Mouse (Mus musculus) liver, embryonic 14.5 days (tissue): ENCODE data around the gene Tlr9. TPM values are rescaled to one million over a fixed set of nuclear protein-coding genes. Genes with fewer than 3 reads are reported as not detected.

Experiments used
- ATAC-seq: fragments of 200-750 bp; cut with Nextera tagmentation; 2 replicates; pipeline ENCODE4 v1.8.0; 2017; ENCODE audit warnings: moderate number of reproducible peaks, mild to moderate bottlenecking, moderate library complexity; ENCODE audit not compliant: insufficient read depth
- DNase-seq, 3 experiments: peaks; one replicate each; pipeline ENCODE4 v3.0.0-alpha.2; 2012 to 2013; ENCODE audit warnings: low read depth in 3 of 3, low spot score in 3 of 3
- H3K27ac ChIP-seq: fragments of 300-500 bp; sonication (generic); 2 replicates; pipeline ENCODE4 v1.5.1; 2014; ENCODE audit warnings: moderate library complexity, mild to moderate bottlenecking, control low read depth, inconsistent platforms
- H3K27me3 ChIP-seq: fragments of 300-500 bp; sonication (generic); 2 replicates; pipeline ENCODE4 v1.6.1; 2014; ENCODE audit warnings: mild to moderate bottlenecking, low read length, moderate library complexity; ENCODE audit not compliant: control insufficient read depth, insufficient read depth
- H3K36me3 ChIP-seq: fragments of 300-500 bp; sonication (generic); replicated peaks from 2 replicates; pipeline ENCODE4 v1.6.1; 2014; ENCODE audit warnings: low read depth; ENCODE audit not compliant: control insufficient read depth, insufficient read depth
- H3K4me1 ChIP-seq, 2 experiments: fragments of 200-500 bp in 1 of 2; fragments of 300-500 bp in 1 of 2; sonication (generic) in 1 of 2; replicated peaks; 2 replicates each; pipeline ENCODE4 v1.6.1; 2012 to 2014; ENCODE audit warnings: antibody characterized with exemption in 1 of 2, inconsistent platforms in 1 of 2, low read length in 1 of 2; ENCODE audit not compliant: control insufficient read depth in 2 of 2, insufficient read depth in 2 of 2
- H3K4me2 ChIP-seq: fragments of 300-500 bp; sonication (generic); 2 replicates; pipeline ENCODE4 v1.6.1; 2014; ENCODE audit warnings: low read depth, mild to moderate bottlenecking, control low read depth, moderate library complexity
- H3K4me3 ChIP-seq, 2 experiments: fragments of 200-500 bp in 1 of 2; fragments of 300-500 bp in 1 of 2; sonication (generic) in 1 of 2; 2 replicates each; pipeline ENCODE4 v1.5.1; 2012 to 2014; ENCODE audit warnings: low read depth in 2 of 2, low read length in 2 of 2, mild to moderate bottlenecking in 2 of 2, control low read depth in 1 of 2, inconsistent platforms in 1 of 2, moderate library complexity in 1 of 2; ENCODE audit not compliant: insufficient read depth in 1 of 2
- H3K9ac ChIP-seq: fragments of 300-500 bp; sonication (generic); replicated peaks from 2 replicates; pipeline ENCODE4 v1.6.1; 2014; ENCODE audit warnings: mild to moderate bottlenecking, control low read depth, moderate library complexity
- H3K9me3 ChIP-seq: fragments of 300-500 bp; sonication (generic); 2 replicates; pipeline ENCODE4 v1.6.1; 2016; ENCODE audit warnings: low read length, mixed read lengths; ENCODE audit not compliant: control insufficient read depth
- CTCF ChIP-seq: IDR thresholded peaks from 2 replicates; pipeline ENCODE4 v1.5.1; 2016; ENCODE audit warnings: antibody characterized with exemption, low read depth, control low read depth
- EP300 ChIP-seq: IDR thresholded peaks from 2 replicates; pipeline ENCODE4 v1.6.1; 2016; ENCODE audit warnings: antibody characterized with exemption, low read depth
- WGBS: fragments of 180-500 bp; shearing (Covaris S2); extraction: QIAGEN DNeasy Blood & Tissue Kit; methylation state at CpG from one replicate; pipeline ENCODE4 v1.1.7; 2014; ENCODE audit not compliant: insufficient replicate concordance; 5-methylcytosine and 5-hydroxymethylcytosine counted together
- polyA plus RNA-seq, 2 experiments: library from polyadenylated mRNA; depleted of rRNA in 1 of 2; stranded (reverse) in 1 of 2; unstranded in 1 of 2; fragments of >200 nt; fragmentation: Nextera tagmentation in 1 of 2; extraction: Ambion mirVana in 1 of 2; gene quantifications; 2 replicates each; pipeline versions ENCODE4 v1.2.1 to v1.2.3; 2012 to 2014

Gene Tlr9
- polyA plus RNA-seq, 2 experiments = 0.06 to 0.29 TPM

DNA sequence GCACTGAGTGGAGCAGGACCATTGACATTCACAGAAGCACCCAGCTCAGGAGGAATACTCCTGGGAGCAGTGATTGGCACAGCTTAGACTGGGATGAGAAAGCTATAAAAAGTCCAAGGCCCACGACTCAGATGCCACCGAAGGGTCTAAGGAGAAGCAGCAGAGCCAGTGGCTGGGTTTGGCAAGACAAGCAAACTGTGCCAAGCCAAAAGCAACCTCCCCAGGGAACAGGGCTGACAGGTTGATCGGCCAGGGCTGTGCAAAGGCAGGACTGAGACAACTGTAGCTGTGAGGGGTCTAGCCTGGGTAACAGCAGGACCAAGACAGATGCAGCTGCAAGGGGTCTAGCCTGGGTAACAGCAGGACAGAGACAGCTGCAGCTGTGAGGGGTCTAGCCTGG is 10.6 kb downstream of the Tlr9 start:
- H3K36me3 ChIP-seq = peaks cover 2% of the 10 kb centered on the region
- no peak overlapping the region for H3K4me2 ChIP-seq
- no peak overlapping the region for H3K9ac ChIP-seq
- DNase-seq (no peak), ATAC-seq (no peak)
- no peaks in the 10 kb centered on the region for H3K9me3 ChIP-seq
- H3K4me3 ChIP-seq = no peak overlapping the region
- TF ChIP-seq CTCF = no peak
- no peak for TF ChIP-seq EP300
- no peaks in the 10 kb centered on the region for H3K27me3 ChIP-seq
- H3K27ac ChIP-seq = no peak overlapping the region
- 70% methylated on average over 3 of the region's 3 CpGs for WGBS
- H3K4me1 ChIP-seq = peaks cover 0 to 4% of the 10 kb centered on the region in 2 experiments; a peak in 1 of 4 replicates

DNA sequence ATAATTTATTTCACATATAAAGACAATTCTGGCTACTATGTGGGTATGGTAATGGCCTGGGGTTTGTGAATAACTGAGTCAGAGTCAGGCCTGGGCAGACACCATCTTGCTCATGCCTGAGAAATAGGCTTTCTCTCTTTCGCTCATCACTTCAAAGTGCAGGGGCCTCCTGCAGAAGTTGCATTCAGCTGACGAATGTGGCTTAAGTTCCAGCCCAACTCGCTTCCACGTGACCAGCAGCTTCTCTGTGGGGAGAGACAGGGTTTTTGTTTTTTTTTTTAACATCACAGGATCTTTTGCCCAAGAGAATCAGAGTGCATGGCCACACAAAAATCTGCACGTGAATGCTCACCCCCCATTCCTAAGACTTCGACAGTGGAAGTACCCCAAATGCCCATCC is 11.6 kb downstream of the Tlr9 start:
- peaks cover 2% of the 10 kb centered on the region for H3K36me3 ChIP-seq
- ATAC-seq (no peak), DNase-seq (no peak)
- no peak for TF ChIP-seq EP300
- no peak overlapping the region for H3K4me3 ChIP-seq
- WGBS = 73% methylated on average over 6 of the region's 6 CpGs
- H3K4me1 ChIP-seq = 0 out of 4 replicates have a peak, but pooled peaks cover 0 to 2% of the 10 kb centered on the region in 2 experiments
- no peak overlapping the region for H3K9ac ChIP-seq
- no peaks in the 10 kb centered on the region for H3K27me3 ChIP-seq
- H3K27ac ChIP-seq = no peak overlapping the region
- no peak overlapping the region for H3K4me2 ChIP-seq
- no peaks in the 10 kb centered on the region for H3K9me3 ChIP-seq

DNA sequence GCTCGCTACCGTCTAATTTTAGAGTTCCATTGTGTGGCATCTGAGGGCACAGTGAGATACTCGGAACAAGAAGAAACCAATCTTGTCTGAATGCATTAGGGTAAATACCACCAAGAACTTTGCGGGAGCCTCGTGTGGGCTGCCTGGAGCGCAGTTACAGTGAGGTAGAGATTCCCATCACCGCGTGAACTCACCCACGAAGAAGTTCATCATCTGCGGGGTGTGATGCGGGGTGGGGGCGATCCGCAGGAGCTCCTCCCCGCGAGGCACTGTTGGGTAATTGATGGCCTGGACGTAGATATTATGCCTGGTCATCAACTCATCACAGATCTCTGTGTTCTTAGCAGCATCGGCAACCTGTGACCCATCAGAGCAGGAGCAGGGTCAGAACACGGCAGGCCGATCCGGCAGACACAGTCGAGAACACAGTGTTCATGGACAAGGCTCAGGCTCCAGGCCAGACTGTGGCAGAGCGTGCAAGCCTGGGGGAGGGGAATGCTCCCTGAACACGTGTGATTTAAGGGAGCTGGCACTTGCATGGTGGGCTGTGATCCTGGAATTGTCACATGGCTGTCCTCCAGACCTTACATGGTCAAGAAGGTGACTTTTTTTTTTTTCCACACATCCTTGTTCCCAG is 12.9 kb downstream of the Tlr9 start:
- 84% methylated on average over 23 of the region's 23 CpGs for whole genome bisulfite sequencing
- H3K27ac ChIP-seq = no peak overlapping the region
- DNase-seq = no peak
- no peak overlapping the region for H3K9ac ChIP-seq
- 0 out of 4 replicates have a peak, but pooled peaks cover 0 to 2% of the 10 kb centered on the region in 2 experiments for H3K4me1 ChIP-seq
- no peak overlapping the region for H3K4me2 ChIP-seq
- no peaks in the 10 kb centered on the region for H3K27me3 ChIP-seq
- no peak overlapping the region for H3K4me3 ChIP-seq
- peaks cover 2% of the 10 kb centered on the region for H3K36me3 ChIP-seq
- ATAC-seq = no peak
- no peaks in the 10 kb centered on the region for H3K9me3 ChIP-seq
- no peak for TF ChIP-seq EP300

DNA sequence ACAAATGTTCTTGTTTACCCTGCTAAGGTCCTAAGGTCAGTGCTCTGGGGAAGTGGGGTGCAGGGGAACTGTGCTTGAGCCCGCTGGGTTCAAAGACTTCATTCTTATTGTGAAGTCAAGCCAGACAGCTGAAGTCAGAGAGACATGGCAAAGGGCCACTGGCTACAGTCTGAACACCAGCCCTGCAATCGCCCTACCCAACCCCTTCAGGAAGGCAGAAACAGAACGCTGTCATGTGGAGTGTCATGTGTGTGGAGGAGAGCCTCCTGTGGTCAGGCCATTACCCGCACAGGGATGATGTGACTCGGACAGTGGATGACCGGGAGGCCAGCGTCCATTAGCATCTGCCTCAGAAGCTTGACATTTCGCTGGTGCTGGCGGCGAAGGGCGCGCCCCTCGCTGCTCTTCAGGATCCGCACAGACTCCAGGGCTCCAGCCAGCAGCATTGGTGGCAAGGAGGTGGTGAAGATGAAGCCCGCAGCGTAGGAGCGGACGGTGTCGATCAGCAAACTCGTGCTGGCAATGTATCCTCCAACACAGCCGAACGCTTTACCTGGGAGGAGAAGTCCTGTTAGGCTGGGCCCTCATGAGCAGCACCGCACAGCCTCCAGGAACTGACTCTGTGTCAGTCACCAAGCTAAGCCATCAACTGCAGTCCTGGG is 13.9 kb downstream of the Tlr9 start:
- no peak for ATAC-seq
- DNase-seq = no peak
- H3K36me3 ChIP-seq = peaks cover 6% of the 10 kb centered on the region

DNA sequence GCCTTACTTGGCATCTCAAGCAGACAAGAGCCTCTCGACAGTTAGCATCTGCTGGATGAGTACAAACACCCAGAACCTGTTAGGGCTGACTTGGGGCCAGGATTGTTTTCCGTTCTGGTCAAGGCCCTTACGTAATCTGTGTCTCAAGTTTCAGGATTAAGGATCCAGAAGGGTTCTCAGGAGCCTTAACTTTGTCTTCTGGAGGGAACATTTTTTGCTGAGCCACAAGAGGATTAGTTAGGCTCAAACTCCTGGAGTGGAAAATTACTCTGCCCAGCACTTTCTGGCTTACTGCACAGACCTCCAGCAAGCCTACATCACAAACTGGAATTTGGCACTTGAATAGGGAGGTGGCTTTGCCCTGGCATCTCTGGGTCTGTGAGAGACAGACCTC is 14.4 kb downstream of the Tlr9 start:
- no peak for DNase-seq
- ATAC-seq = no peak
- H3K27me3 ChIP-seq = no peaks in the 10 kb centered on the region
- no peak overlapping the region for H3K4me2 ChIP-seq
- H3K9me3 ChIP-seq = no peaks in the 10 kb centered on the region
- H3K36me3 ChIP-seq = peaks cover 6% of the 10 kb centered on the region
- H3K9ac ChIP-seq = no peak overlapping the region
- TF ChIP-seq EP300 (no peak), CTCF (no peak)
- H3K4me3 ChIP-seq = no peak overlapping the region
- WGBS = 87% methylated on average over 3 of the region's 3 CpGs
- no peaks in the 10 kb centered on the region for H3K4me1 ChIP-seq
- H3K27ac ChIP-seq = no peak overlapping the region

More for the DNA sequence above, 13.9 kb downstream of the Tlr9 start:
- no peaks in the 10 kb centered on the region for H3K9me3 ChIP-seq
- no peak overlapping the region for H3K4me2 ChIP-seq
- TF ChIP-seq EP300 = no peak
- no peak for TF ChIP-seq CTCF
- H3K27ac ChIP-seq = no peak overlapping the region
- H3K27me3 ChIP-seq = no peaks in the 10 kb centered on the region
- H3K9ac ChIP-seq = no peak overlapping the region
- H3K4me3 ChIP-seq = no peak overlapping the region
- WGBS = 85% methylated on average over 23 of the region's 23 CpGs
- H3K4me1 ChIP-seq = no peaks in the 10 kb centered on the region
